Mouse (Mus musculus): ENCODE data around the gene Senp3. TPM values are rescaled to one million over a fixed set of nuclear protein-coding genes. Genes with fewer than 3 reads are reported as not detected.
"Not testable (repeated sequence)": the region's sequence is repeated elsewhere in the genome, so short reads cannot be mapped to it uniquely, and the experiment has no call there.

Gene Senp3
- polyA plus RNA-seq, 1 experiment from 2014 or later: 95.2 TPM

DNA sequence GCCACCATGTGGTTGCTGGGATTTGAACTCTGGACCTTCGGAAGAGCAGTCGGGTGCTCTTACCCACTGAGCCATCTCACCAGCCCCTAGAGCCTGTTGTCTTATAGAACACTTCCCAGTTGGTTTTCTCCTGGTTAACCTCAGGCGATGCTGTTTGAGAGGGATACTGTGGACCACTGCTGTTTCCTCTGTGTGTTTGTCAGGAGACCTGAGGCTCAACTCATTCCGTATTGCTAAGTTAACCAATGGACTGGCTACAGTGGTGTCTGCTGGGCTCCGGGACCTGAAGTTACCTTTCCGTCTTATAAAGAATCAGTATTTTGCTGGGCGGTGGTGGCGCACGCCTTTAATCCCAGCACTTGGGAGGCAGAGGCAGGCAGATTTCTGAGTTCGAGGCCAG lies 21.0 kb upstream of the Senp3 start:
- H3K4me3 ChIP-seq (replicated peaks); H3K9ac ChIP-seq; H3K4me2 ChIP-seq; H3K9me3 ChIP-seq (replicated peaks); ATAC-seq (replicated peaks; ENCODE audit: low FRiP score); H3K36me3 ChIP-seq; H3K4me1 ChIP-seq; H3K27me3 ChIP-seq; H3K27ac ChIP-seq: not testable (repeated sequence)
- 94% methylated on average over 10 of the region's 10 CpGs for WGBS

DNA sequence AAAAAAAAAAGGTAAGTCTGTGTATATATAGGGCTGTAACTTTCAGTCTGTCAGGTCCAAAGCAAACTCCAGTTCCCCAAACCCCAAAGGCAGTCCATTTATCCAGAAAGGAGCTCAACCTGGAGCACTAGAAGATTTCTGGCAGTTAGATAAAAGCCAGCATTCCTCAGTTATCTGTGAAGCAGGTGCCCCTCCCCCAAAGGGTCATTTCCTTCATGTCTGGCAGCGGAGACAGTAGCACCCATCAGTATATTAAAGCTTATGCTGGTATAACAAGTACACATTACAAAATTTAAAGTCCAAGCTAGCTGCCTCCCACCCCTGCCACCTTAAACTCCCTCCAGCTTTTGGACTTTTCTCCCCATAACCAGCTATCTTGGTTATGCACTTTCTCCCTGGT lies 17.7 kb upstream of the Senp3 start:
- WGBS: 39% methylated on average over 1 of the region's 1 CpGs
- Histone ChIP-seq H3K4me3 (replicated peaks) (no peak overlapping the region), H3K9ac (no peak overlapping the region), H3K4me1 (peaks cover 18% of the 10 kb centered on the region), H3K9me3 (replicated peaks) (0 out of 2 replicates have a peak, but pooled peaks cover 3% of the 10 kb centered on the region), H3K4me2 (no peak overlapping the region), H3K27me3 (no peaks in the 10 kb centered on the region), H3K36me3 (no peaks in the 10 kb centered on the region), H3K27ac (no peak overlapping the region)
- ATAC-seq (replicated peaks; ENCODE audit: low FRiP score): no peak

DNA sequence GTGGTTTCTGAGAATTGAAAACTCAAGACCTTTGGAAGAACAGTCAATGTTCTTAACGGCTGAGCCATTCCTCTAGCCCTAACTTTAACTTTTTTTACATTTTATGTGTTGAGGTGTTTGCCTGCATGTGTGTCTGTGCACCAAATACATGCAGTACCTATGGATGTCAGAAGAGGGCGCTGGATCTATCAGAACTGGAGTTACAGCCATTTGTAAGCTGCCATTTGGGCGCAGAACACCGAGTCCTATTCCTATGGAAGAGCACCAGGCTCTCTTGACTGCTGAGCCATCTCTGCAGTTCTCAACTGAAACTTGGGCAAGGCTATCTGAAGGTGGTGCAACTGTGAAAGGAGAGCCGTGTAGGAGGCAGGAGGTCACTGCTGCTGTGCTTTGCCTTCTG lies 16.7 kb upstream of the Senp3 start:
- Histone ChIP-seq H3K4me3 (replicated peaks) (no peak overlapping the region), H3K27ac (no peak overlapping the region), H3K4me2 (no peak overlapping the region), H3K36me3 (no peaks in the 10 kb centered on the region), H3K9me3 (replicated peaks) (0 out of 2 replicates have a peak, but pooled peaks cover 3% of the 10 kb centered on the region), H3K4me1 (peaks cover 18% of the 10 kb centered on the region), H3K27me3 (no peaks in the 10 kb centered on the region), H3K9ac (no peak overlapping the region)
- ATAC-seq (replicated peaks; ENCODE audit: low FRiP score): no peak
- 77% methylated on average over 5 of the region's 5 CpGs for WGBS

DNA sequence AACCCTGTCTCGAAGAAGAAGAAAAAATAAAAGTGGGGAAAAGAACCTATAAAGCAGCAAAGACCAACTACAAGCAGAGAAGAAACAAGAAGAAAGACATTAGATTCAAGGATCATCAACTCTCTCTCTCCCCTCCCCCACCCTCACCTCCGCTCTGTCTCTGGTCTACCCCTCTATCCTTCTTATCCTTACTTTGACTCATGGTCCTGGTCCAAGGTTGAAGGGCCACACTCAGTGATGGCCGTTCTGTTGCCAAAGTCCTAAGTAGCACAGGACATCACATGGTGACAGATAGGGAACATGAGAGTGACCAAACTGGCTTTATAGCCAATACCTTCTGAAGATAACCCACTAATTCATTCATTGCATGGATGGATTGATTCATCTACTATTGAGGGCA lies 15.5 kb upstream of the Senp3 start:
- H3K4me1 ChIP-seq: peaks cover 25% of the 10 kb centered on the region
- no peak for ATAC-seq (replicated peaks; ENCODE audit: low FRiP score)
- WGBS: 89% methylated on average over 3 of the region's 3 CpGs
- no peak overlapping the region for H3K4me3 ChIP-seq (replicated peaks)
- H3K9ac ChIP-seq: no peak overlapping the region
- 0 out of 2 replicates have a peak, but pooled peaks cover 3% of the 10 kb centered on the region for H3K9me3 ChIP-seq (replicated peaks)
- H3K27ac ChIP-seq: no peak overlapping the region
- H3K27me3 ChIP-seq: no peaks in the 10 kb centered on the region
- H3K4me2 ChIP-seq: no peak overlapping the region
- H3K36me3 ChIP-seq: no peaks in the 10 kb centered on the region

DNA sequence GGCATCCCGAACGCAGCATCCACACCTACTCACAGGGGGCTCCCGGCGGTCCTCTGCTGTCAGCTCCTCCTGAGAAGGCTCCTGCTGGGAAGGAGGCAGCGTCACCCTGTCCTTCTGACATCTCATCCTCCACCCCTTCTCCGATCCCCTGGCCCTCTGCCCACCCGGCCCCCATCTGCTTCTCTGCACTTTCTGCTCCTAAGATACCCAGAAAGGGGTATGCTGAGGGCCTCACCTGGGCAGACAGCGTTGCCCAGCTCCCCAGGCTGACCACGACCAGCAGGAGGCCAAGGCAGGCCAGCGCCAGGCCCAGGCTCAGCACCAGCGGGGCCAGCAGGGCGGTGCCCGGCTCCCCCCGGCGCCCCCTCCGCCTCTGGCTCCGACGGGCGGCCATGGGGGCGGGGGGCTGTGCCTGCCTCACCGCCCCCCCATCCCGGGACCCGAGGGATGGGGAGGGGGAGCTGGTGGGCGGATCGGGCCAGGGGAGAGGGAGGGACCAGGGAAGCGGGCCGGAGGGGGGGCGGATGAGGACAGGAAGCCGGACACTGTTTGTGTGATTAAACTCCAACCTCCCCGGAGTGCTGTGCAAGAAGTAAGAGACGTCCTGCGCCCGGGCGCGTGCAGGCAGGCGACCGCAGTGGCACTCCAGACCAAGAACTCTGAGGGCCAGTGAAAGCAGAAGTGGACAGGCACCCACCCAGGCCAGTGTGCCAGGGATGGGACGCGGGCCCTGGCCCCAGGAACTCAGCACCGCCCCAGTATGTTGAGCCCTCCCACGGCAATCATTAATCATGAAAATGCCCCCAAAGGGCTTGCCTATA lies 13.7 kb upstream of the Senp3 start, which contains the start of the genes Tnfsf12 and Tnfsfm13:
Gene Tnfsf12, minus strand, starts transcription at position 489 of the 821 bp plus-strand sequence.
Gene Tnfsfm13, minus strand, starts transcription at position 738 of the 821 bp plus-strand sequence.
- peak within 1 kb of the TSS; percentile 61 for H3K4me3 ChIP-seq (replicated peaks)
- peak within 1 kb of the TSS; percentile 91 for H3K27ac ChIP-seq
- H3K27me3 ChIP-seq: no peaks in the 10 kb centered on the region
- under 1% methylated on average over 37 of the region's 41 CpGs for WGBS
- peaks cover 25% of the 10 kb centered on the region for H3K4me1 ChIP-seq
- peak within 1 kb of the TSS; percentile 79 for H3K9ac ChIP-seq
- peak; percentile 86 for ATAC-seq (replicated peaks; ENCODE audit: low FRiP score)
- H3K4me2 ChIP-seq: peak within 1 kb of the TSS; percentile 91
- H3K36me3 ChIP-seq: no peaks in the 10 kb centered on the region
- H3K9me3 ChIP-seq (replicated peaks): 0 out of 2 replicates have a peak, but pooled peaks cover 3% of the 10 kb centered on the region

DNA sequence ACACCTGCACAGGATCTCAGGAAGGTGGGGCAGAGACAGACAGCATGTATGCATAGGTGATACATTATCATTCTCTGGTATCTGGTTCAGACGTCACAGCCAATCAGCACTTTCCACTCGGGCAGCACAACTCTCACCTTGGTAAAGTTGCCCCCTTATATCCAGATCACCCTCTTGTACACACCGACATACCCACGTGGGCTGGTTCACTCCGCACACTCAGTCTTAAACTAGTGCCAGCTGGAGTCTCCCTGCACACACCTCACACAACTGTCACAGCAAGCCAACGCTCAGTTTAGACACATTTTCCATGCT lies 13.1 kb upstream of the Senp3 start:
- Histone ChIP-seq H3K4me1 (peaks cover 25% of the 10 kb centered on the region), H3K36me3 (no peaks in the 10 kb centered on the region), H3K4me3 (replicated peaks) (peak overlapping the region; percentile 61), H3K9me3 (replicated peaks) (0 out of 2 replicates have a peak, but pooled peaks cover 3% of the 10 kb centered on the region), H3K4me2 (peak overlapping the region; percentile 91), H3K27me3 (no peaks in the 10 kb centered on the region), H3K9ac (peak overlapping the region; percentile 79), H3K27ac (peak overlapping the region; percentile 91)
- WGBS: 29% methylated on average over 6 of the region's 6 CpGs
- no peak; the same call in 1 of the 2 replicates for ATAC-seq (replicated peaks; ENCODE audit: low FRiP score)

DNA sequence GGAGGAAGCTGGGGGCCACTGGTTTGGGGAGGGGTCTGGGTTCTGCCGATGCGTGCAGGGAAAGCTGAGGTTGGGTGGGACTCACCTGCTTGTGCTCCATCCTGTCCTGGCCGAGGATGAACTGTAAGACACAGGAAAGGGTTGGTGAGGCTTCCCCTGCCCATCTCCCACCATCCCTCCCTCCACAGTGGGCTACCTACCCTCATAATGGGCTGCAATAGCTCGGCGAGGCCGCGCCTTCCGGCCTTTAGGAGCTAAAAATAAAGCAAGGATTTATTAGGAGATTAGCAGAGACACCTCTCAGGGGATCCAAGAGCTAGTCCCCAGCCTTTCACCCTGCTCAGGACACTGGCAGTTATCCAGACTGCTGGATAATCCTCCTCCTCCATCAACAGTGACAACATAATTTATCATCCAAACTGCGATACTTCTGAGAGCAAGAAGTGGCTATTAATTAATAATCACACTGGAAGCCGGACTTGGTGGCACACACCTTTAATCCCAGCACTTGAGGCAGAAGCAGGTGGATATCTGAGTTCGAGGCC lies 11.6 kb upstream of the Senp3 start:
- Histone ChIP-seq H3K4me1 (peaks cover 25% of the 10 kb centered on the region), H3K9ac (no peak overlapping the region), H3K27me3 (no peaks in the 10 kb centered on the region), H3K4me2 (no peak overlapping the region), H3K4me3 (replicated peaks) (no peak overlapping the region), H3K36me3 (no peaks in the 10 kb centered on the region), H3K27ac (peak overlapping the region; percentile 18; the same call in 1 of the 2 replicates), H3K9me3 (replicated peaks) (0 out of 2 replicates have a peak, but pooled peaks cover 2% of the 10 kb centered on the region)
- no peak for ATAC-seq (replicated peaks; ENCODE audit: low FRiP score)
- whole genome bisulfite sequencing: 53% methylated on average over 11 of the region's 11 CpGs

DNA sequence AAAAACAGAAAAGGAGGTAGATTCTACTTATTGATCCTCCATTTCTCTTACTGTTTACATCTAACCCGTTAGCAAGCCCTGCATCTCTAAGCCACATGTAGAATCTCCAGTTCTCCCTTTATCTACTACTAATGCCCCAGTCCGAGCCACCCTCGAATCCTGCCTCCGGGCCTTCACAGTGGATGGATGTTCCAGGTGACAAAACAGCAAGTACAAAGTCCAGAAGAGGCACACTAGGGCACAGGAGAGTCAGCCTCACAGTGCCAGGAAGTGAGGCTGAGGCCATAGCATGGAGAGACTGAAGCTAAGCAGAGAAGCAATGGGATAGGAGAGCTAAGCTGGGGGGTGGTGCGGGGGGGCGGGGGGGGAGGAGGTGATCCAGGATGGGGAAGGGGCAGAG lies 11.0 kb upstream of the Senp3 start:
- 86% methylated on average over 6 of the region's 6 CpGs for WGBS
- H3K4me1 ChIP-seq: peaks cover 25% of the 10 kb centered on the region
- ATAC-seq (replicated peaks; ENCODE audit: low FRiP score): no peak
- no peak overlapping the region for H3K4me3 ChIP-seq (replicated peaks)
- H3K4me2 ChIP-seq: no peak overlapping the region
- no peak overlapping the region for H3K9ac ChIP-seq
- no peaks in the 10 kb centered on the region for H3K36me3 ChIP-seq
- H3K27me3 ChIP-seq: no peaks in the 10 kb centered on the region
- H3K27ac ChIP-seq: peak overlapping the region; percentile 18; the same call in 1 of the 2 replicates
- H3K9me3 ChIP-seq (replicated peaks): no peaks in the 10 kb centered on the region

DNA sequence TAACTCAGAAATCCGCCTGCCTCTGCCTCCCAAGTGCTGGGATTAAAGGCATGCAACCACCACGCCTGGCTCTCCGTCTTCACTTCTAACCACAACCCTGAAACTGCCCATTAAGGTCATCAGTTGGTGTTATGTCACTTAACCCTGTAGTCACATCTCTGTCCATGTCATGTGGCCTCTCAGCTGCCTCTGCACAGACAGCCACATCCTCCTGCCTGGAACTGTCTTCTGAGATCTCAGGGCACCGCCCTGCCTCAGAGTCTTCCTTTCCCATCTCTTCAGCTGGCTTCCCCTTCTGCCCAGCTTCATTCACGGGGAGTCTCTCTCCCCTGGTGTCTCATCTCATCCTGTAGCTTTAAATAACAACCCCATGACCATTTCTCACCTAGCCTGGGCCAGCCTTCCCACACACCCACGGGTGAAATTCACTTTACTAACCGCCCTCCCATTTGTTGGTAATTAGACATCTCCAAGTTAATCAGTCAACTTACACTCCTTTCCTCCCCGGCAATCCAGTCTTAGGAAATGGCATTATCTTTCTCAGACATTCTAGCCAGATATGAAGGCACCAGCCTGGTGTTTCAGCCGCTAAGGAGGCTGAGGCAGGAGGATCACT lies 10.4 kb upstream of the Senp3 start:
- Histone ChIP-seq H3K9ac (no peak overlapping the region), H3K36me3 (no peaks in the 10 kb centered on the region), H3K27me3 (no peaks in the 10 kb centered on the region), H3K4me1 (peaks cover 25% of the 10 kb centered on the region), H3K4me2 (no peak overlapping the region), H3K27ac (peak overlapping the region; percentile 7; the same call in 1 of the 2 replicates), H3K4me3 (replicated peaks) (no peak overlapping the region), H3K9me3 (replicated peaks) (no peaks in the 10 kb centered on the region)
- 65% methylated on average over 9 of the region's 9 CpGs for WGBS
- ATAC-seq (replicated peaks; ENCODE audit: low FRiP score): no peak

DNA sequence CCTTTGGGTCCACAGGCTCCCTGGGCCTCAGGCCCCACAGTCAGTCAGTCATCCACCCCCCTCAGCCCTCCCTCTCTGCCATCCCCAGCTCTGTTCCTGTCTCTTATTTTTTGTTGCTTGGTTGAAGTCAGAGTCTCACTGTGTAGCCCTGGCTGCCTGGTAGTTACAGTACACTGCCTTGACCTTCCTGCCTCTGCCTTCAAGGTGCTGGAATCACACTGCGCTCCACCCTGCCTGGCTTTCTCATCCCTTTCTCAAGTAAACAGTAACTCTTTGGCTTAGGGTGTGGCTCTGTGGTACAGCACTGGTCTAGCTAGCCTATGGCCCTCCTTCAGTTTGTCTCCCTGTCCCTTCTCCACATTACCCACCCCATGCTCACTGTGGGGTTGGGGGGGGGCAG lies 8.0 kb upstream of the Senp3 start:
- H3K27me3 ChIP-seq: no peaks in the 10 kb centered on the region
- H3K4me3 ChIP-seq (replicated peaks): no peak overlapping the region
- no peaks in the 10 kb centered on the region for H3K36me3 ChIP-seq
- ATAC-seq (replicated peaks; ENCODE audit: low FRiP score): no peak
- H3K4me1 ChIP-seq: peaks cover 35% of the 10 kb centered on the region
- H3K4me2 ChIP-seq: no peak overlapping the region
- WGBS: 90% methylated on average over 1 of the region's 1 CpGs
- H3K9me3 ChIP-seq (replicated peaks): no peaks in the 10 kb centered on the region
- H3K27ac ChIP-seq: no peak overlapping the region
- H3K9ac ChIP-seq: no peak overlapping the region

DNA sequence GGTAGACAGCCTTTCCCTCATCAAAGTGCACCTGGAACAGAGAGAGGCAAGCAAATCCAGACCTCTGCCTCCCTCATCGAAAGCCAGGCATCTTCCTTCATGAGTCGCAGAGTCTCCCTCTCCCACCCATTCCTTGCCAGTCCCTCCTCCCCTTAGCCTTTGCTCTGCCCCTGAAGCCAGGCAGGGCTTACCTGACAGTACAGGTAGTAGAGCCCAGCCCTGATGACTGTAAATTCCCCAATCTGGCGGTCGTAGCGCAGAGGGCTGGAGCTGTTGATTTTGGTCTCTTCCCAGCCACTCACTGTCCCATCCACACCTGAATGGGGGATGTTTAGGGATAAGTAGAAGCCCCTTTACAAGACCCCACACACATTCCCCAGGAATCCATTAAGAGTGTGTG lies 5.2 kb upstream of the Senp3 start:
- Histone ChIP-seq H3K4me3 (replicated peaks) (no peak overlapping the region), H3K27ac (peak overlapping the region; percentile 7; the same call in 1 of the 2 replicates), H3K4me1 (peaks cover 33% of the 10 kb centered on the region), H3K9ac (no peak overlapping the region), H3K36me3 (no peaks in the 10 kb centered on the region), H3K9me3 (replicated peaks) (no peaks in the 10 kb centered on the region), H3K27me3 (no peaks in the 10 kb centered on the region), H3K4me2 (no peak overlapping the region)
- no peak for ATAC-seq (replicated peaks; ENCODE audit: low FRiP score)
- 61% methylated on average over 5 of the region's 5 CpGs for WGBS

DNA sequence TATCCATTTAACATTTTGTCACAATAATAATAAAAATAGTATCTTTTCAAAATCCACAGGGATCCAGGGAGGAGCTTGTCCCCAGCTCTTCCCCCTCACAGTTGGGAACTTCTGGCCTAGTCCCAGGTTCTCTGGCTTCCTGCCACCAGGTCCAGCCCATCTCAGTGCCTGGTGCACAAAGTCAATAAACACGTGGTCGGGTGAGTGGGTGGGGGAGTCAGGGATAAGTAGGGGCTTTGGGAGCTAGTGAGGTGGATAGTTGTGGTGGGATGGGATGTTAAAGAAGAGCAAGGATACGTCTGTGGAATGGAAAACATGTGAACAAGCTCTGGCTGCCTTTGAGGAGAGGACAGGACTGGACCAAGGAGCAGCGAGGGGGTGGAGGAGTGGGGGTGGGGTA lies 4.5 kb upstream of the Senp3 start:
- Histone ChIP-seq H3K27me3 (no peaks in the 10 kb centered on the region), H3K4me1 (peaks cover 35% of the 10 kb centered on the region), H3K36me3 (no peaks in the 10 kb centered on the region), H3K27ac (peak overlapping the region; percentile 7; the same call in 1 of the 2 replicates), H3K9ac (no peak overlapping the region), H3K4me3 (replicated peaks) (no peak overlapping the region), H3K9me3 (replicated peaks) (no peaks in the 10 kb centered on the region), H3K4me2 (no peak overlapping the region)
- no peak for ATAC-seq (replicated peaks; ENCODE audit: low FRiP score)
- 15% methylated on average over 4 of the region's 4 CpGs for WGBS
